ENCODE assay signal across 9 mouse cellular contexts in genomic region chr2:155817301-155818245, GRCm38 (mm10). TPM values are rescaled to one million over a fixed set of nuclear protein-coding genes. Genes with fewer than 3 reads are reported as not detected.
DNase-seq lines count a peak whose midpoint lies in the region; ATAC-seq and TF ChIP-seq lines count a peak whose summit lies in the region.
"Had no signal": no experiment of that assay in that cellular context is flagged by ENCODE, and none has a peak within 500 bp of the region (broad histone marks: within the 10 kb centered on the region; RNA-seq: fewer than 3 reads in every experiment).

No protein-coding gene starts in this region.

- H3K4me3 ChIP-seq in lung, embryonic 15.5 days = peak overlapping the region; percentile 84; the same call in 1 of the 2 replicates
- peak overlapping the region; percentile 98 for H3K4me3 ChIP-seq in bone marrow macrophage, adult 2 months (ENCODE audit: insufficient read depth, low read length)
- H3K4me3 ChIP-seq in heart, embryonic 15.5 days = peak overlapping the region; percentile 90
- H3K4me3 ChIP-seq in liver, postnatal 0 days (ENCODE audit: low read depth, low read length) = no peak overlapping the region; the same call in 1 of the 2 replicates

- no peak overlapping the region for H3K27ac ChIP-seq in lung, embryonic 15.5 days
- H3K27ac ChIP-seq in bone marrow macrophage, adult 2 months (ENCODE audit: insufficient read depth, low read depth, low read length) = no peak overlapping the region
- no peak overlapping the region for H3K27ac ChIP-seq in heart, embryonic 15.5 days
- H3K27ac ChIP-seq in liver, postnatal 0 days (ENCODE audit: low read depth) = no peak overlapping the region

- no peak for TF ChIP-seq EP300 in liver, postnatal 0 days (IDR thresholded peaks at IDR 0.05; ENCODE audit: low read depth)

- no peak overlapping the region for H3K9ac ChIP-seq in lung, embryonic 15.5 days
- no peak overlapping the region for H3K9ac ChIP-seq in heart, embryonic 15.5 days
- no peak overlapping the region for H3K9ac ChIP-seq in liver, postnatal 0 days (replicated peaks)

- no peak for TF ChIP-seq POLR2A in bone marrow macrophage, adult 2 months (IDR thresholded peaks at IDR 0.05; ENCODE audit: borderline replicate concordance, low read depth, low read length)

- no peak for ATAC-seq in lung, embryonic 15.5 days (ENCODE audit: borderline replicate concordance, extremely low read depth, low FRiP score, low TSS enrichment)
- no peak for ATAC-seq in heart, embryonic 15.5 days (replicated peaks; ENCODE audit: insufficient number of reproducible peaks, insufficient read depth, low FRiP score, low read depth)
- ATAC-seq in liver, postnatal 0 days = no peak

- no peak for TF ChIP-seq CTCF in bone marrow macrophage, adult 2 months (IDR thresholded peaks at IDR 0.05; ENCODE audit: low read depth, low read length)
- TF ChIP-seq CTCF in liver, postnatal 0 days (IDR thresholded peaks at IDR 0.05; ENCODE audit: low read depth) = no peak

- 68% methylated on average over 10 of the region's 10 CpGs for WGBS in lung, embryonic 15.5 days
- WGBS in heart, embryonic 15.5 days = 76% methylated on average over 10 of the region's 10 CpGs
- WGBS in liver, postnatal 0 days (ENCODE audit: insufficient replicate concordance) = 62% methylated on average over 10 of the region's 10 CpGs

- H3K4me1 ChIP-seq in lung, embryonic 15.5 days = peaks cover 15% of the 10 kb centered on the region
- H3K4me1 ChIP-seq in bone marrow macrophage, adult 2 months (ENCODE audit: control insufficient read depth, insufficient read depth, low read length) = peaks cover 27% of the 10 kb centered on the region
- peaks cover 14% of the 10 kb centered on the region for H3K4me1 ChIP-seq in heart, embryonic 15.5 days (replicated peaks)
- H3K4me1 ChIP-seq in liver, postnatal 0 days (ENCODE audit: insufficient read depth) = peaks cover 15% of the 10 kb centered on the region

- H3K4me2 ChIP-seq in lung, embryonic 15.5 days = peak overlapping the region; percentile 86
- H3K4me2 ChIP-seq in heart, embryonic 15.5 days = peak overlapping the region; percentile 84
- H3K4me2 ChIP-seq in liver, postnatal 0 days (ENCODE audit: low read depth, low read length) = peak overlapping the region; percentile 99

- peaks cover 26% of the 10 kb centered on the region for H3K36me3 ChIP-seq in lung, embryonic 15.5 days
- H3K36me3 ChIP-seq in heart, embryonic 15.5 days = peaks cover 19% of the 10 kb centered on the region
- H3K36me3 ChIP-seq in liver, postnatal 0 days (replicated peaks; ENCODE audit: insufficient read depth, low read length) = peaks cover 21% of the 10 kb centered on the region

- no peak for DNase-seq in lung, postnatal 36 days
- peak; percentile 45 for DNase-seq in liver, postnatal 0 days
- DNase-seq in layer of hippocampus, postnatal 36 days = no peak
- no peak for DNase-seq in kidney, adult 18-20 months
- DNase-seq in thymus, postnatal 0 days (ENCODE audit: low spot score) = no peak

- no peaks in the 10 kb centered on the region for H3K9me3 ChIP-seq in lung, embryonic 15.5 days
- no peaks in the 10 kb centered on the region for H3K9me3 ChIP-seq in heart, embryonic 15.5 days (replicated peaks)
- no peaks in the 10 kb centered on the region for H3K9me3 ChIP-seq in liver, postnatal 0 days (ENCODE audit: low read length)

- no peaks in the 10 kb centered on the region for H3K27me3 ChIP-seq in lung, embryonic 15.5 days
- H3K27me3 ChIP-seq in heart, embryonic 15.5 days = no peaks in the 10 kb centered on the region
- no peaks in the 10 kb centered on the region for H3K27me3 ChIP-seq in liver, postnatal 0 days (ENCODE audit: insufficient read depth, low read length)

RNA-seq across cellular contexts. Expression of gene BC029722, which starts 1.7 kb away (rescaled TPM):
- polyA plus RNA-seq in lung, embryonic 15.5 days (2015; fragmentation: Nextera tagmentation; extraction: Ambion mirVana) = 17.4 and 19.7 TPM in 2 replicates
- 44.7 and 46.1 TPM in 2 replicates for polyA plus RNA-seq in bone marrow macrophage, adult 2 months (2012; ENCODE audit: insufficient read depth, insufficient read length, missing spikeins)
- 14.8 and 16.8 TPM in 2 replicates for polyA plus RNA-seq in heart, embryonic 15.5 days (2015; fragmentation: Nextera tagmentation; extraction: Ambion mirVana)
- 6.6 and 7.5 TPM in 2 replicates for polyA plus RNA-seq in liver, postnatal 0 days (2015; fragmentation: Nextera tagmentation; extraction: Ambion mirVana)
- 10 to 100 TPM; 51.4 to 57.4 TPM for total RNA-seq in layer of hippocampus, postnatal 36 days (2021)
- polyA plus RNA-seq in thymus, postnatal 0 days (2015; fragmentation: Nextera tagmentation; extraction: Ambion mirVana) = 24.0 and 24.4 TPM in 2 replicates

RNA-seq across cellular contexts. Expression of gene Eif6, which starts 9.2 kb away (rescaled TPM):
- 184 and 199 TPM in 2 replicates for polyA plus RNA-seq in lung, embryonic 15.5 days (2015; fragmentation: Nextera tagmentation; extraction: Ambion mirVana)
- polyA plus RNA-seq in bone marrow macrophage, adult 2 months (2012; ENCODE audit: insufficient read depth, insufficient read length, missing spikeins) = 89.5 and 91.7 TPM in 2 replicates
- 107 and 132 TPM in 2 replicates for polyA plus RNA-seq in heart, embryonic 15.5 days (2015; fragmentation: Nextera tagmentation; extraction: Ambion mirVana)
- 120 and 130 TPM in 2 replicates for polyA plus RNA-seq in liver, postnatal 0 days (2015; fragmentation: Nextera tagmentation; extraction: Ambion mirVana)
- 10 to 100 TPM; 65.8 to 74.3 TPM for total RNA-seq in layer of hippocampus, postnatal 36 days (2021)
- polyA plus RNA-seq in thymus, postnatal 0 days (2015; fragmentation: Nextera tagmentation; extraction: Ambion mirVana) = 232 and 242 TPM in 2 replicates

RNA-seq across cellular contexts. Expression of gene Fam83c, which starts 17.1 kb away (rescaled TPM):
- polyA plus RNA-seq in lung, embryonic 15.5 days (2015; fragmentation: Nextera tagmentation; extraction: Ambion mirVana) = 0.10 and 0.21 TPM in 2 replicates
- polyA plus RNA-seq in bone marrow macrophage, adult 2 months (2012; ENCODE audit: insufficient read depth, insufficient read length, missing spikeins) = not detected in 2 replicates
- polyA plus RNA-seq in heart, embryonic 15.5 days (2015; fragmentation: Nextera tagmentation; extraction: Ambion mirVana) = 0.05 and 0.08 TPM in 2 replicates
- 0.15 and 0.19 TPM in 2 replicates for polyA plus RNA-seq in liver, postnatal 0 days (2015; fragmentation: Nextera tagmentation; extraction: Ambion mirVana)
- not detected for total RNA-seq in layer of hippocampus, postnatal 36 days (2021)
- polyA plus RNA-seq in thymus, postnatal 0 days (2015; fragmentation: Nextera tagmentation; extraction: Ambion mirVana) = 0.05 and 0.06 TPM in 2 replicates
- total RNA-seq: neutrophil, adult 5-6 weeks had no signal

RNA-seq across cellular contexts. Expression of gene Mmp24, which starts 42.4 kb away (rescaled TPM):
- polyA plus RNA-seq in lung, embryonic 15.5 days (2015; fragmentation: Nextera tagmentation; extraction: Ambion mirVana) = 0.04 and 0.09 TPM in 2 replicates
- not detected in 2 replicates for polyA plus RNA-seq in bone marrow macrophage, adult 2 months (2012; ENCODE audit: insufficient read depth, insufficient read length, missing spikeins)
- polyA plus RNA-seq in heart, embryonic 15.5 days (2015; fragmentation: Nextera tagmentation; extraction: Ambion mirVana) = 0.05 and 0.13 TPM in 2 replicates
- not detected in 2 replicates for polyA plus RNA-seq in liver, postnatal 0 days (2015; fragmentation: Nextera tagmentation; extraction: Ambion mirVana)
- total RNA-seq in layer of hippocampus, postnatal 36 days (2021) = 10 to 100 TPM; 42.0 to 46.5 TPM
- polyA plus RNA-seq in thymus, postnatal 0 days (2015; fragmentation: Nextera tagmentation; extraction: Ambion mirVana) = 0.06 and 0.07 TPM in 2 replicates
- total RNA-seq: neutrophil, adult 5-6 weeks had no signal
